In genomic region chr10:114871201-114871600, GRCm38 (mm10) we compare ENCODE assay signal across 11 mouse cellular contexts.
DNase-seq lines count a peak whose midpoint lies in the region; ATAC-seq and TF ChIP-seq lines count a peak whose summit lies in the region.
"Had no signal": no experiment of that assay in that cellular context is flagged by ENCODE, and none has a peak within 500 bp of the region (broad histone marks: within the 10 kb centered on the region; RNA-seq: fewer than 3 reads in every experiment).

No protein-coding gene starts in this region.

- ATAC-seq in kidney, embryonic 16.5 days (ENCODE audit: low FRiP score, low TSS enrichment), result peak; percentile 86; the same call in 1 of the 2 replicates
- ATAC-seq in intestine, embryonic 15.5 days, result no peak
- ATAC-seq: intestine, postnatal 0 days had no signal

- H3K4me2 ChIP-seq in kidney, embryonic 16.5 days (replicated peaks; ENCODE audit: low read depth, low read length), result no peak overlapping the region
- H3K4me2 ChIP-seq in intestine, embryonic 15.5 days (replicated peaks), result no peak overlapping the region

- H3K27ac ChIP-seq in kidney, embryonic 16.5 days (ENCODE audit: low read length), result no peak overlapping the region
- no peak overlapping the region for H3K27ac ChIP-seq in kidney, adult 2 months (ENCODE audit: insufficient read depth, low read depth, low read length)
- H3K27ac ChIP-seq in intestine, embryonic 15.5 days, result no peak overlapping the region
- H3K27ac ChIP-seq: midbrain, embryonic 10.5 days had no signal

- TF ChIP-seq POLR2A in kidney, adult 2 months (IDR thresholded peaks at IDR 0.05; ENCODE audit: low read depth, low read length), result no peak

- no peak for TF ChIP-seq CTCF in kidney, adult 2 months (conservative IDR thresholded peaks at IDR 0.05; ENCODE audit: insufficient read depth, insufficient read length, low read depth, low read length)

- H3K9ac ChIP-seq in kidney, embryonic 16.5 days (replicated peaks; ENCODE audit: low read length), result no peak overlapping the region
- H3K9ac ChIP-seq in intestine, embryonic 15.5 days, result no peak overlapping the region

- H3K4me1 ChIP-seq in kidney, embryonic 16.5 days (ENCODE audit: insufficient read depth, low read length), result no peaks in the 10 kb centered on the region
- H3K4me1 ChIP-seq in kidney, adult 2 months (ENCODE audit: control insufficient read depth, insufficient read depth, low read length), result no peaks in the 10 kb centered on the region
- no peaks in the 10 kb centered on the region for H3K4me1 ChIP-seq in intestine, embryonic 15.5 days (replicated peaks)
- H3K4me1 ChIP-seq: midbrain, embryonic 10.5 days had no signal

- peak; percentile 25 to 33 for DNase-seq in cerebellum, postnatal 14 days
- DNase-seq in cerebellum, adult 11 months, result no peak
- no peak for DNase-seq in kidney, adult 2 months
- peak; percentile 13 to 24 for DNase-seq in layer of hippocampus, postnatal 10 days (ENCODE audit: low spot score in 2 of 2)
- DNase-seq in right cerebral cortex, adult 2 months (ENCODE audit: low spot score in 2 of 2), result peak; percentile 47 to 57
- no peak for DNase-seq in adrenal gland, postnatal 4 days (ENCODE audit: low spot score in 2 of 2)

- no peaks in the 10 kb centered on the region for H3K27me3 ChIP-seq in kidney, embryonic 16.5 days (ENCODE audit: insufficient read depth, low read length)
- no peaks in the 10 kb centered on the region for H3K27me3 ChIP-seq in kidney, adult 2 months (replicated peaks; ENCODE audit: control insufficient read depth, insufficient read depth, low read length)
- H3K27me3 ChIP-seq in intestine, embryonic 15.5 days (replicated peaks), result no peaks in the 10 kb centered on the region

- 42% methylated on average over 2 of the region's 2 CpGs for WGBS in kidney, embryonic 16.5 days
- 43% methylated on average over 2 of the region's 2 CpGs for WGBS in kidney, adult 2 months
- WGBS in intestine, embryonic 15.5 days, result 53% methylated on average over 2 of the region's 2 CpGs

- H3K36me3 ChIP-seq in kidney, embryonic 16.5 days (ENCODE audit: insufficient read depth, low read length), result no peaks in the 10 kb centered on the region
- H3K36me3 ChIP-seq in kidney, adult 2 months (ENCODE audit: control insufficient read depth, insufficient read depth, low read length), result no peaks in the 10 kb centered on the region
- no peaks in the 10 kb centered on the region for H3K36me3 ChIP-seq in intestine, embryonic 15.5 days
- H3K36me3 ChIP-seq: G1E; midbrain, embryonic 10.5 days had no signal

- H3K4me3 ChIP-seq in kidney, embryonic 16.5 days (ENCODE audit: low read length), result no peak overlapping the region
- no peak overlapping the region for H3K4me3 ChIP-seq in kidney, adult 2 months (ENCODE audit: insufficient read depth, low read depth, low read length)
- no peak overlapping the region for H3K4me3 ChIP-seq in intestine, embryonic 15.5 days (replicated peaks)
- H3K4me3 ChIP-seq: midbrain, embryonic 10.5 days had no signal

- no peaks in the 10 kb centered on the region for H3K9me3 ChIP-seq in kidney, embryonic 16.5 days (ENCODE audit: low read length)
- no peaks in the 10 kb centered on the region for H3K9me3 ChIP-seq in intestine, embryonic 15.5 days
- H3K9me3 ChIP-seq: midbrain, embryonic 10.5 days had no signal

Comparison
In these comparisons a context has a peak if more than half of its experiments do, and no peak if none do; other contexts are left out.
1. DNase-seq: peak in cerebellum, postnatal 14 days (2 of 2), layer of hippocampus, postnatal 10 days (2 of 2) and right cerebral cortex, adult 2 months (2 of 2); none in cerebellum, adult 11 months (single experiment), kidney, adult 2 months (single experiment) and adrenal gland, postnatal 4 days (0 of 2).